Mouse (Mus musculus): Measurements from ENCODE around the gene A730009L09Rik.

- no peak for TF ChIP-seq POLR2A (IDR thresholded peaks at IDR 0.05; ENCODE audit: borderline replicate concordance, extremely low read depth, low read depth, low read length)
- TF ChIP-seq CTCF (IDR thresholded peaks at IDR 0.05; ENCODE audit: insufficient read depth, low read length), result no peak
Observed at GRCm38 (mm10) chr16:84532803-84533202, 17.9 kb downstream of the A730009L09Rik start.

Measured in lung, adult 2 months (tissue).